Mouse (Mus musculus): ENCODE results near the gene Sart3.
A peak's percentile ranks its signal among the peaks of the same experiment; 100 is the strongest.

Sart3 gene

DNA sequence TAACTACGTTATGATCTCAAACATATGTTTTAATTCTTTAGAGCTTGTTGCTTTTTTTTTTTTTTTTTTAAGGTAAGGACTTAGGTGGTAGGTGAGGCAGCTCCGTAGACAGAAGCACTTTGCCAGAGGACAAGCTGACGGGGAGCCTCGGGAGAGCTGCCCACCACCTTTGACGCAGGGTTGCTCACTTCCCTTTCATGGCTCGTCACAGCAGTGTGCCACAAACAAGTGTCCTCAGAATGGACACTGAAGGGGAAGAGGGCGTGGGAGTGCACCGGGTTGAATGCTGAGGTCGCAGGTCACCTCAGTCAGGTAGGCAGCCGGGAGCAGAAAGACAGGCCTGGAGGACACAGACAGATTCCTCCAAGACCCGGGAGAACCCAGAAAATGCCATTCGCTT, 46.9 kb downstream of the Sart3 start:
- no peak for DNase-seq (ENCODE audit: low read depth, low spot score)

DNA sequence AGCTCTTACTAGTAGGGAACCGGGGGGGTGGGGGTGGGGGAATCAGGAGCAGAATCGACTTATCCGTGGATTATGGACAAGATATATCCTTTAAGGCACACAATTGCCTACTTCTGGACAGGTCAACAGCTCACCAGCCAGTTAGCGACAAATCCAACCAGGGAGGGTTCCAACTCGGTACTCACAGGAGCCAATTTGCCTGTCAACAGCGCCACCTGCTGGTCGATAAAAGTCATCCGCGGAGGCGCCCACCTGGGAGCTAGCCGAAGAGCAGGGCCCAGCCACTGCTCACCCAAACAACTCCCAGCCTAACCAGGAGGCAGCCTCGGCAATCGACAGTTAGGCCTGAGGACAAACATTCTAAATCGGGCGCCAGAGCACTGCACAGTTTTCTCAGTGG, 47.9 kb downstream of the Sart3 start, which contains the start of gene 1700069L16Rik:
Gene 1700069L16Rik, minus strand, starts transcription at position 327 of the 400 bp plus-strand sequence.
- DNase-seq (ENCODE audit: low read depth, low spot score), result peak; percentile 67

DNA sequence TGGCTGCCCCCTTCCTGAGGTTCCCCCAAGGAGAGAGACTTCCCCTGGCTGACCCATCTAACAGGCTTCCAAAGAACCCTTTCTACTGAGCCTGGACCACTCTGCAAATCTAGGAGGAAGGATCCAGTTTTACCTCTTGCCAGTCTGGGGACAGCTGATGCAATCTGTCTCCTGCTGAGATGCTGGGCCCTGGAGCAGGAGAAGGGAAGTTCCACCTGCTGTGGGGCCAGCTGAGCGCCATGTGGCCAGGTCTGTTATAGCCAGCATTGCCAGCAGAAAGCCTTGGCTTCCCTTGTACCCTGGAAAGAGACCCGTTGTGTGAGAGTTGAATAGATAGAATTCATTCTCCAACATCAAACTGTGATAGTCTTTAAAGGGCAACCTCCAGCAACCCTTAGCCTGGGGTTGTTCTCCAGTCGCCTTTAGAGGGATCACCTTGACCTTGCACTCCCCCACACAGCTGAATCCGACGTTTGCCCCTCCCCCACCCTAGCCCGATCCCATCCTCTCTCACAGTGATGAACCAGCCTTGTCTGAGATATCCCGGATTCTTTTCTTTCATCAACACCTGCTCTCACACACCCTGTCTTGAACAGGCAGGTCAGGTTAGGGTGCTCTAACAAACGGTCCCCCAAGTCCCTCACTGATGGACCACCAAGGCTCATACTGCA, 48.6 kb downstream of the Sart3 start:
- DNase-seq (ENCODE audit: low read depth, low spot score), result no peak

DNA sequence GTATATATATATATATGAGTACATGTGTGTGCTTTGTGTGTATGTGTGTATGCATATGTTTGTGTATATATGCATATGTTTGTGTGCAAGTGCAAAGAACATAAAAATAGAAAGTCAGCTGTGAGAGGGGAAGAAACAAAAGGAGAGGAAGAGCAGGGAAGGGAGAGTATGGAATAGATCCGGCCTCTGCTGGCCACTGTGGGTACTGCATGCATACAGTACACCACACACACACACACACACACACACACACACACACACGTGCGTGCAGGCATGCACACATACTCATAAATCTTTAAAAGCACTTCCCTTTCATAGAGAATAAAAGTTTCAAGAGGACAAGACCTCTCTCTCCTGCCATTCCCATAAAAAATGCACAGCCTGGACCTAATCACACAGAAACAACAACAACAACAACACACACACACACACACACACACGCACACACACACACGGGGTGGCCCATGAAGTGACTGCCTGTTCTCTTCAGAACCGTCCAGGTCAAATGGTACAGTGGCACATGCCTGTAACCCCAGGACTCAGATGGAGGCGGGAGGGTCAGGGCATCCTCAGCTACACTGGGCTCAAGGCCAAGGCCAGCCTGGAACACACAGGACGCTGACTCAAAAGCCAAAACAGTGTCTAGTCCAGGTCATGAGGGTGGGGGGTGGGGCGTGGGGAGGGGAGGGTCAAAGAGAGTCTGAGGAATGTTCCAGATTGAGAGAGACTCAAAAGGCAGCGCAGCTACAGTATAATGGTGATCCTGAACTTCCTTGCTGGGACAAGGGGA, 49.9 kb downstream of the Sart3 start:
- DNase-seq (ENCODE audit: low read depth, low spot score), result no peak

DNA sequence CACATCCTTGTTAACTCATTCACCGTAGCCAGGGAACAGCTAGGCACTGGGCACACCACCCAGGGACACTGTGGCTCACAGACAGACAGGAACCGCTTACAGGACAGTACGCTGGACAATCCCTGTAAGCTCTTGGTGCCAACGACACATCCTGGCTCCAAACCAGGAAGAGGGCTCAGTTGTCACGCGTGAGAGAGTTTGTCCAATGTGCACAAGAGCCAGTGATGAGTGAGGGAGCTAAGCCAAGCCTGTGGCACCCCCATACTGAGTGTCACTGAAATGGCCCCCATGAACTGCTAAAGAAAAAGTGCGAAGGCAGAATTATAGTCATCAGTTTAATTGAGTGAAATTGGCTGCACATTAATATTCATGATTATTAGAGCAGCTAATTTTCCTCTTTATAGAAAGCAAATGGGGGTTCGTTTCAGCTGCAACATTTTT, 53.1 kb downstream of the Sart3 start:
- no peak for DNase-seq (ENCODE audit: low read depth, low spot score)

DNA sequence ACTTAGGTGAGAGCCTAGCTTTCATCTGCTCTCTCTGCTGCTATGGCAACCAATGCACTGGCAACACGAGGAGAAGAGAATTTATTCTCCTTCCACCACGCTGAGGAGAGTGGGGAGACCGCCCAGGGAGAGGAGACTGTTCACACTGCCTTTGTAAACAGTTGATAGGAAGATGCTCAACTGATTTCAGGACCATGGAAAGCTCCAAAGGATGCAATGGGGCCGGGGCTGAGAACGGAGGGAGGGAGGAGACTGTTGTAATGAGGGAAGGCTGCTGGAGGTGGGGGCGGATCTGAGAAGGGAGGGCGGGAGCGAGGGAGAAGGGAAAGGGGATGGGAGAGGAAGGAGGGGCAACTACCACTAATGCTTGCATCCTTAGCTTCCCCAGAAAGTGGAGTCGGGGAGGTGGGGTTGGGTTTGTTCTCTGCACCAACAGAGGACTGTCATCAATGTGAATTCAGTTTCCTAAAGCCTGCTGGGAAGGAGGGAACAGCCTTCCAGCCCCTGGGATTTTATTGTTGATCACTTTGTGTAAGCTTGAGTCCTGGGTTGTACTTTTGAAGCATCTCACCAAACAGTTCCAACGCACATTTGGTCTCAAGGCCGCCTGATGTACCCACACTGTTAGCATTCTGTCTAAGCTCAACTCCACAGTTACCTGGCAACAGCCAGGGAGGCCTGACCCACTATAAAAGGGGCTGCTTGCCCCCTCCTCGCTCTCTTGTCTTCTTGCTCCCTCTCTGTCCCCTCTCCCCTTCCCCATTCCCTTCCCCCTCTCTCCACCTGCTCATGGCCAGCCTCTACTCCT, 55.5 kb downstream of the Sart3 start:
- DNase-seq (ENCODE audit: low read depth, low spot score), result no peak

DNA sequence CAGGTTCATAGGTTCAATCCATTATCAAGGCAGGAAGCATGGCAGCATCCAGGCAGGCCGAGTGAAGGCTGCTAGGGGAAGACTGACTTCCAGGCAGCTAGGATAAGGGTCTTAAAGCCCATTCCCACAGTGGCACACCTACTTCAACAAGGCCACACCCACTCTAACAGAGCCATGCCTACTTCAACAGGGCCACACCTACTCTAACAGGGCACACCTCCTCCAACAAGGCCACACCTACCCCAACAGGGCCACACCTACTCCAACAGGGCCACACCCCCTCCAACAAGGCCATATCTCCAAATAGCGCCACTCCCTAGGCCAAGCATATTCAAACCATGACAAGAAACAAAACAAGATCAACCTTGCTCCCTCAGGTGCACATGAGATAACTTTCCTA, 59.4 kb downstream of the Sart3 start:
- no peak for DNase-seq (ENCODE audit: low read depth, low spot score)

DNA sequence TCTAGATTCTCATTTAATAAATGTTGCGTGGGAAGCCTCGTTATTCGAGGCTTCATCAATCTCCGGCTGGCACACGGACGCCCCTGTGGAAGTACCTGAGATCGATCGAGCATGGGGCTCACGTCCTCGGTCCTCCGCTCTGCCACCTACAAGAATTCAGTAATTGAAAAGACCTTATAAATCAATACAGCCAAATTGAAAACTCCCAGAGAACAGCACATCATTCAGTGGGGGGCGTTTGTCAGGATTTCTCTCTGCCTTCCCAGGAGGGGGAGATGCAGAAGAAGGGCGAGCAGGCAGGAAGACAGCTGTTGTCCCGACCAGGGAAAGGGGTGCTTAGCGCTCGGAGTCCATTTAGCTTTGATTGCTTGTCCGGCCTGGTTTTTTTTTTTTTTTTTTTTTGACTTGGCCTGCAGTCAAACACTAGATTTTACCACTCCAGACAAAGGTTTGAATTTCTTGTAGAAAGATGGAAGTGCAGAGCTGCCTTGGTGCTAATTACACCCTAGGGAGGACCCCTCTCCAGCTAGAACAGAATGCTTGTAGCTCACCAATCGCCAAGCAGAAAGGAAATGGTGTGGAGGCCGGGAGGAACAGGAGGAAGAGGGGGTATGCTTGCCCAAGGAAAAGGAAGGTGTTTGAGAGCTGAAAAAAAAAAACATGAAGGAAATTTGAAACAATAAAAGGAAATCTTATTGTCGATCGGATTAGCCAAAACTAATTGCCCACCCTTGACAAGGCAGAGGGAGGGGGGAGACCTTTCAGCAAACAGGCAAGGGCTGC, 68.3 kb downstream of the Sart3 start:
- no peak for DNase-seq (ENCODE audit: low read depth, low spot score)

DNA sequence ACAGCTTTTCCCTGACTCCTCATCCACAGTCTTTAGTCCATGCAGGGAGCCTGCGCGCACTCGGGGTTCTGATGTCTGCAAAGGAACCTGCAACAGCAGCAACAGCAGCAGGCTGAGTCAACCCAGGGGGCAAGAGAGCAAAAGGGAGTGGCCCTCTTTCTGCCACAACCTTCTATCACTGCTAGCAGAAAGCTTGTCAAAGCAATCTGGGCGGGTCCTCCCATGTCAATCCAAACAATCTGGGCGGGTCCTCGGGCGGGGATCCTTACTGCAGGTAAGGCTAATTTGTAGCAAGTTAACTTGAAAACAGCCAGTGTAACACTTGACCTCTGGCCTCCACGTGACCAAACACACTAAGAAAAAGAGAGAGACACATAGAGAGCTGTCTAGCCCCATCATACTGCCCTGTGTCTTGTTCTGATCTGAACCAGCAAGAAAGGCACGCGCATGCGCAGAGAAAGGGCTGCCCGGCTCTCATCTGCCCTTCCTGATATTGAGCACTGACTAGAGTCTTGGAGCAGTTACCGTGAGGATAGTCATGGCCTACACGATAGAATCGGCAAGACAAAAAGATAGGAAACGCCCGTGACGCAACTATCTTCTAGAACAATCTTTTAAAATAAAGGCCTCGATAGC, 71.8 kb downstream of the Sart3 start:
- no peak for DNase-seq (ENCODE audit: low read depth, low spot score)

DNA sequence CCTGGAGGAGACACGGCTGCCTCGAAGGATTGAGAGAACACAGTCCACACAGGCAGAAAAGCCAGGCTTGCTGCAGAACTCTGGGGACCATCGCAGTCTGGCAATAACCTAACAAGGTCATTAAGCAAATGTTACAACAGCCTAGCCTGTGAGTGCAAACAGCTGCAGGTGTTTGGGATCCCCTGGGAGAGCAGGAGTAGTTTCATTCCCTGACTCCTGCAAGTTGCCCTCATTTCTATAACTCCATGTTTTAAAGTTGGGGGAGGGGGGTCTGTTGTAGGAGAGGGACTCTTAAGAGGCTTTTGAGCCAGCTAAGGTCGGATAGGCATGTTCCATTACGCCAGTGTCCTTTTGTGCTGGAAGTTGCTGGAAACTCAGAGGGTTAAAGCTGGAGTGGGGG, 77.9 kb downstream of the Sart3 start:
- no peak for DNase-seq (ENCODE audit: low read depth, low spot score)

DNA sequence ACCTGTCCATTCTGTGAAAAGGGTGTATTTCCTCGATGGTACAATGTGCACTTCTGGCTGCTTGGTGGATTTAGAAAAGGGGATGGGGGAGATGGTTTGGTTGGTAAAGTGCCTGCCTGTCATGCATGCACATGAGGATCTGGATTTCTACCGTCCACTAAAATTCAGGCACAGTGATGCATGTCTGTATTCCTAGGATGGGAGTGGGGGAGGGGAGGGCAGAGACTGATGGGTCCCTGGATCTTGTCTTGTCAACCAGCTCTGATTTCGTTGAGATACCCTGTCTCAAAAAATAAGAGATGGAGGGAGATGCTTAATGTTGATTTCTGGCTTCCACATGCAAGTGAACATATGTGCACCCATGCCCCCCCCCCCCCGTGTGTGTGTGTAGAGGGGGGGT, 78.3 kb downstream of the Sart3 start:
- no peak for DNase-seq (ENCODE audit: low read depth, low spot score)

DNA sequence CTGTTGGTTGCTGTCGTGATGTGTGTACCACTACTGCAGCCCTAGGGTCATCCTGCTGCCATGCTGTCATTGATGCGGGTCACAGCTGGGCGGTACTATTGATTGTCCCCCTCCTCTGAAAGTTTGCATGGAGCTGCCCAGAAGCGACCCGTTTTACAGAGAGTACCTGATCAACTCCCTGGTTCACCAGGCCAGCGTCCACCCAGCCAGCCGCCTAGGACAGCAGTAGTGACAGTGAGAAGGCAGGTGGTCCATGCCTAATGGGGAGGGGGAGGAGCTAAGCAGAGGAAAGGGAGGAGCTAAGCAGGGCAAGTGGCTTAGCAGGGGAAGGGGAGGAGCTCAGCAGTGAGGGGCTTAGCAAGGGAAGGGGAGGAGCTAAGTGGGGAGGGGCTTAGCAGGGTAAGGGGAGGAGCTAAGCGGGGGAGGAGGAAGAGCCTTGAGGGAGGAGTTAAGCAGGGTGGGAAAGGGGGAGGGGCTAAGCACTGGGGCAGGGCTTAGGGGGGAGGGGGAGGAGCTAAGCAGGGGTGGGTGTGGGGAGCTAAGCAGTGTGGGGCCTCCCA, 79.0 kb downstream of the Sart3 start:
- no peak for DNase-seq (ENCODE audit: low read depth, low spot score)
